Mouse (Mus musculus) liver, adult 2 months (tissue): Measurements from ENCODE around the gene Fgf2.

Source experiments
- CTCF ChIP-seq: fragments of 200-500 bp; IDR thresholded peaks from 2 replicates; pipeline ENCODE4 v1.5.1; 2011; ENCODE audit warnings: low read depth, low read length, control low read depth
- POLR2A ChIP-seq: fragments of 200-500 bp; IDR thresholded peaks from 2 replicates; pipeline ENCODE4 v1.6.1; 2011; ENCODE audit warnings: low read length, control low read depth; ENCODE audit not compliant: insufficient read depth; ENCODE audit errors: extremely low read depth

DNA sequence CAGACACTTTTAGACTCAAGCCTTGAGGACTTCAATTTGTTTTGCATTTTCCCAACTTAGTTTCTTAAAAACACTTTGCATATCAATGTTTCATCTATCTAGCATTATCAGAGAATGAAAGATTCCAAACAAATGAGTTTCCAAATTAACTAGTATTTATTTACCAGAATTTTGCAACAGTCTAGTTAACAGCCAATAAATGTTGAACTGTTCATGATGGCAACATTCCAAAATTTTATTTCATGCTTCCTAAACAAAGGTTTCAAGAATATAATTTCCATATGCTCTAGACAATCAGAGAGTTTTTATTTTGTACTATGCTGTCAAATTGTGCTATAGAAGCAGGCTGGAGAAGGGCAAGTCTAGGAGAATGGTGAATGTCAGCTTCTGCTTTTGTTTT, 59.5 kb downstream of the Fgf2 start:
- TF ChIP-seq CTCF (no peak), POLR2A (no peak)
